In the genomic region with DNA sequence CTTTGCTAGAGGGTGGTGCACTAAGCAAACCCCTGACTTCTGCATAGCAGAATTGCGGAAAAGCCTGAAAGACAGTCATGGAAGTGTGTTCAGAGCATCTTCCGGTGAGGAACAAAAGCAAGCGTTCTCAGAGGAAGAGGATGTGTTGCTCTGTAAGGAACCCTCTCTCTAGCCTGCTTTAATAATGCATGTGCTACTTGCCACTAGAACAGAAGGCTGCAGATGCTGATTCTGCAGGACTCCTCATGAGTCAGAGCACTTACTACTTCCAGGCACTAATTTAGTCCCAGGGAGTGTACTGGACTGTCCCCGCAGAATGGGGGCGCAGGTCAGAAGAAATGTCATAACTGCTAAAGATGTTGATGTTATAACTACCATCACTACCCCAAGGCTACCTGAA, we compare ENCODE assay signal across 19 mouse cellular contexts. TPM values are rescaled to one million over a fixed set of nuclear protein-coding genes. Genes with fewer than 3 reads are reported as not detected.
DNase-seq lines count a peak whose midpoint lies in the region; ATAC-seq lines count a peak whose summit lies in the region.
"Had no signal": no experiment of that assay in that cellular context is flagged by ENCODE, and none has a peak within 500 bp of the region (broad histone marks: within the 10 kb centered on the region; RNA-seq: fewer than 3 reads in every experiment).

No protein-coding gene starts in this region.

- no peak overlapping the region for H3K9ac ChIP-seq in hindbrain, embryonic 12.5 days
- H3K9ac ChIP-seq in hindbrain, embryonic 11.5 days (ENCODE audit: low read depth, low read length) = no peak overlapping the region
- H3K9ac ChIP-seq: heart, embryonic 15.5 days had no signal

- no peak overlapping the region for H3K27ac ChIP-seq in hindbrain, embryonic 12.5 days
- H3K27ac ChIP-seq in hindbrain, embryonic 11.5 days (ENCODE audit: low read depth, low read length) = no peak overlapping the region
- H3K27ac ChIP-seq: heart, embryonic 15.5 days; stomach, postnatal 0 days had no signal

- H3K4me2 ChIP-seq in hindbrain, embryonic 12.5 days (replicated peaks) = peak overlapping the region; percentile 19; the same call in 1 of the 2 replicates
- H3K4me2 ChIP-seq in hindbrain, embryonic 11.5 days (replicated peaks; ENCODE audit: low read depth, low read length) = no peak overlapping the region
- H3K4me2 ChIP-seq: heart, embryonic 15.5 days had no signal

- no peak for DNase-seq in hindbrain, embryonic 11.5 days (ENCODE audit: low spot score)
- DNase-seq in right cerebral cortex, adult 2 months (ENCODE audit: low spot score in 2 of 2) = peak; percentile 29 to 45
- DNase-seq in right cerebral cortex, postnatal 4 days = no peak
- no peak for DNase-seq in urinary bladder, postnatal 10 days (ENCODE audit: low spot score)
- DNase-seq: adrenal gland, postnatal 14 days; cerebellum, postnatal 14 days; kidney, adult 8-10 months; kidney, postnatal 4 days; layer of hippocampus, postnatal 36 days; lung, adult 2 months; retina, postnatal 1 day; thymus, postnatal 36 days had no signal

- no peaks in the 10 kb centered on the region for H3K36me3 ChIP-seq in hindbrain, embryonic 12.5 days
- H3K36me3 ChIP-seq in hindbrain, embryonic 11.5 days (ENCODE audit: control insufficient read depth, insufficient read depth, low read length) = 0 out of 2 replicates have a peak, but pooled peaks cover 1% of the 10 kb centered on the region

- no peaks in the 10 kb centered on the region for H3K9me3 ChIP-seq in hindbrain, embryonic 12.5 days (replicated peaks)
- no peaks in the 10 kb centered on the region for H3K9me3 ChIP-seq in hindbrain, embryonic 11.5 days (ENCODE audit: control insufficient read depth, low read length)
- H3K9me3 ChIP-seq: heart, embryonic 15.5 days had no signal

- peaks cover 20% of the 10 kb centered on the region for H3K4me1 ChIP-seq in hindbrain, embryonic 12.5 days
- H3K4me1 ChIP-seq in hindbrain, embryonic 11.5 days (replicated peaks; ENCODE audit: control insufficient read depth, insufficient read depth, low read length) = no peaks in the 10 kb centered on the region

- no peak overlapping the region for H3K4me3 ChIP-seq in hindbrain, embryonic 12.5 days
- no peak overlapping the region for H3K4me3 ChIP-seq in hindbrain, embryonic 11.5 days (ENCODE audit: low read depth, low read length)
- H3K4me3 ChIP-seq: heart, embryonic 15.5 days had no signal

- no peak for ATAC-seq in hindbrain, embryonic 12.5 days (ENCODE audit: low FRiP score)
- no peak for ATAC-seq in hindbrain, embryonic 11.5 days (ENCODE audit: low FRiP score)
- peak; percentile 44 for ATAC-seq in megakaryocyte, adult 5-6 weeks (ENCODE audit: poor library complexity, severe bottlenecking)
- ATAC-seq in CD4-positive, CD25-positive, alpha-beta regulatory T cell, adult 4 months = no peak

- WGBS in hindbrain, embryonic 12.5 days = 87% methylated on average over 5 of the region's 5 CpGs
- 89% methylated on average over 5 of the region's 5 CpGs for WGBS in hindbrain, embryonic 11.5 days

- no peaks in the 10 kb centered on the region for H3K27me3 ChIP-seq in hindbrain, embryonic 12.5 days
- H3K27me3 ChIP-seq in hindbrain, embryonic 11.5 days (ENCODE audit: control insufficient read depth, insufficient read depth, low read length) = no peaks in the 10 kb centered on the region
- H3K27me3 ChIP-seq: heart, embryonic 15.5 days had no signal

RNA-seq across cellular contexts. Expression of a gene that starts 1.7 kb away (rescaled TPM):
- 49.6 and 57.6 TPM in 2 replicates for polyA plus RNA-seq in hindbrain, embryonic 12.5 days (2016; fragmentation: Nextera tagmentation; extraction: Ambion mirVana)
- polyA plus RNA-seq in hindbrain, embryonic 11.5 days (2014; fragmentation: Nextera tagmentation; extraction: Ambion mirVana) = 58.8 and 61.7 TPM in 2 replicates
- 15.6 and 26.1 TPM in 2 replicates for total RNA-seq in megakaryocyte, adult 5-6 weeks (2015)
- 19.3 and 20.1 TPM in 2 replicates for total RNA-seq in megakaryocyte, adult 5-6 weeks (2017)
- 10 to 100 TPM; 17.9 to 19.9 TPM for polyA plus RNA-seq in CD4-positive, CD25-positive, alpha-beta regulatory T cell, adult 4 months (2017; shearing (Covaris generic))

RNA-seq across cellular contexts. Expression of a gene that starts 9.8 kb away (rescaled TPM):
- 159 and 167 TPM in 2 replicates for polyA plus RNA-seq in hindbrain, embryonic 12.5 days (2016; fragmentation: Nextera tagmentation; extraction: Ambion mirVana)
- 169 and 181 TPM in 2 replicates for polyA plus RNA-seq in hindbrain, embryonic 11.5 days (2014; fragmentation: Nextera tagmentation; extraction: Ambion mirVana)
- total RNA-seq in megakaryocyte, adult 5-6 weeks (2015) = 137 and 150 TPM in 2 replicates
- total RNA-seq in megakaryocyte, adult 5-6 weeks (2017) = 50.6 and 51.3 TPM in 2 replicates
- polyA plus RNA-seq in CD4-positive, CD25-positive, alpha-beta regulatory T cell, adult 4 months (2017; shearing (Covaris generic)) = 10 to 100 TPM; 86.0 to 99.9 TPM

RNA-seq across cellular contexts. Expression of a gene that starts 9.9 kb away (rescaled TPM):
- 19.6 and 19.9 TPM in 2 replicates for polyA plus RNA-seq in hindbrain, embryonic 12.5 days (2016; fragmentation: Nextera tagmentation; extraction: Ambion mirVana)
- 15.6 and 17.8 TPM in 2 replicates for polyA plus RNA-seq in hindbrain, embryonic 11.5 days (2014; fragmentation: Nextera tagmentation; extraction: Ambion mirVana)
- total RNA-seq in megakaryocyte, adult 5-6 weeks (2015) = 3.6 and 8.8 TPM in 2 replicates
- 5.6 and 9.4 TPM in 2 replicates for total RNA-seq in megakaryocyte, adult 5-6 weeks (2017)
- polyA plus RNA-seq in CD4-positive, CD25-positive, alpha-beta regulatory T cell, adult 4 months (2017; shearing (Covaris generic)) = 10 to 100 TPM; 19.2 to 24.4 TPM

RNA-seq across cellular contexts. Expression of a gene that starts 10.5 kb away (rescaled TPM):
- 0.91 and 1.1 TPM in 2 replicates for polyA plus RNA-seq in hindbrain, embryonic 12.5 days (2016; fragmentation: Nextera tagmentation; extraction: Ambion mirVana)
- polyA plus RNA-seq in hindbrain, embryonic 11.5 days (2014; fragmentation: Nextera tagmentation; extraction: Ambion mirVana) = 0.11 TPM in 1 of 2 replicates, not detected in the other
- not detected in 2 replicates for total RNA-seq in megakaryocyte, adult 5-6 weeks (2015)
- total RNA-seq in megakaryocyte, adult 5-6 weeks (2017) = 0.11 and 0.24 TPM in 2 replicates
- polyA plus RNA-seq in CD4-positive, CD25-positive, alpha-beta regulatory T cell, adult 4 months (2017; shearing (Covaris generic)) = not detected
- total RNA-seq: megakaryocyte-erythroid progenitor cell, adult 5-6 weeks had no signal

RNA-seq across cellular contexts. Expression of a gene that starts 49.9 kb away (rescaled TPM):
- polyA plus RNA-seq in hindbrain, embryonic 12.5 days (2016; fragmentation: Nextera tagmentation; extraction: Ambion mirVana) = 0.36 and 0.52 TPM in 2 replicates
- 0.29 and 0.32 TPM in 2 replicates for polyA plus RNA-seq in hindbrain, embryonic 11.5 days (2014; fragmentation: Nextera tagmentation; extraction: Ambion mirVana)
- total RNA-seq in megakaryocyte, adult 5-6 weeks (2015) = not detected in 2 replicates
- not detected in 2 replicates for total RNA-seq in megakaryocyte, adult 5-6 weeks (2017)
- polyA plus RNA-seq in CD4-positive, CD25-positive, alpha-beta regulatory T cell, adult 4 months (2017; shearing (Covaris generic)) = not detected
- total RNA-seq: megakaryocyte-erythroid progenitor cell, adult 5-6 weeks; MEL had no signal
- polyA plus RNA-seq: lung, adult 2 months had no signal

Comparison
In these comparisons a context has a peak if more than half of its experiments do, and no peak if none do; other contexts are left out.
1. DNase-seq: peak in right cerebral cortex, adult 2 months (2 of 2); none in hindbrain, embryonic 11.5 days (single experiment), right cerebral cortex, postnatal 4 days (single experiment) and urinary bladder, postnatal 10 days (single experiment).